Mouse (Mus musculus): ENCODE data around the gene Plpp7. TPM values are rescaled to one million over a fixed set of nuclear protein-coding genes. Genes with fewer than 3 reads are reported as not detected.

The Plpp7 gene
- 27.5 and 29.5 TPM in 2 replicates for polyA plus RNA-seq (2015; fragmentation: Nextera tagmentation; extraction: Ambion mirVana)

- peak within 1 kb of the TSS; percentile 82 for H3K27ac ChIP-seq (replicated peaks)
- peaks cover 26% of the 10 kb centered on the region for H3K4me1 ChIP-seq (replicated peaks)
- peaks cover 13% of the 10 kb centered on the region for H3K36me3 ChIP-seq
- peak within 1 kb of the TSS; percentile 73 for H3K9ac ChIP-seq
- H3K4me3 ChIP-seq = peak within 1 kb of the TSS; percentile 62
- H3K27me3 ChIP-seq = 0 out of 2 replicates have a peak, but pooled peaks cover 4% of the 10 kb centered on the region
- H3K4me2 ChIP-seq = peak within 1 kb of the TSS; percentile 86
- ATAC-seq (ENCODE audit: low FRiP score, low read depth) = peak; percentile 95
- 24% methylated on average over 22 of the region's 22 CpGs for WGBS
- H3K9me3 ChIP-seq = no peaks in the 10 kb centered on the region
Observed at GRCm38 (mm10) chr2:32095351-32096121, at the start of gene Plpp7. Gene Plpp7, plus strand, starts transcription at chr2:32095528.

GRCm38 (mm10) chr2:32046009-32046408 is 49.3 kb upstream of the Plpp7 start:
- Histone ChIP-seq H3K4me2 (no peak overlapping the region), H3K4me1 (replicated peaks) (no peaks in the 10 kb centered on the region), H3K36me3 (peaks cover 69% of the 10 kb centered on the region), H3K27me3 (no peaks in the 10 kb centered on the region), H3K9ac (no peak overlapping the region), H3K4me3 (no peak overlapping the region), H3K9me3 (no peaks in the 10 kb centered on the region), H3K27ac (replicated peaks) (no peak overlapping the region)
- no peak for ATAC-seq (ENCODE audit: low FRiP score, low read depth)
- WGBS = 90% methylated on average over 10 of the region's 10 CpGs

- no peaks in the 10 kb centered on the region for H3K4me1 ChIP-seq (replicated peaks)
- WGBS = 76% methylated on average over 10 of the region's 10 CpGs
- no peaks in the 10 kb centered on the region for H3K9me3 ChIP-seq
- H3K27me3 ChIP-seq = no peaks in the 10 kb centered on the region
- ATAC-seq (ENCODE audit: low FRiP score, low read depth) = no peak
- no peak overlapping the region for H3K27ac ChIP-seq (replicated peaks)
- H3K36me3 ChIP-seq = peaks cover 69% of the 10 kb centered on the region
- no peak overlapping the region for H3K4me3 ChIP-seq
- H3K9ac ChIP-seq = no peak overlapping the region
- H3K4me2 ChIP-seq = no peak overlapping the region
Observed at GRCm38 (mm10) chr2:32047323-32047722, 48.0 kb upstream of the Plpp7 start.

GRCm38 (mm10) chr2:32051791-32052190 is 43.5 kb upstream of the Plpp7 start:
- no peak overlapping the region for H3K4me3 ChIP-seq
- H3K9ac ChIP-seq = no peak overlapping the region
- H3K27me3 ChIP-seq = no peaks in the 10 kb centered on the region
- H3K27ac ChIP-seq (replicated peaks) = no peak overlapping the region
- WGBS = 88% methylated on average over 8 of the region's 8 CpGs
- ATAC-seq (ENCODE audit: low FRiP score, low read depth) = no peak
- no peak overlapping the region for H3K4me2 ChIP-seq
- H3K4me1 ChIP-seq (replicated peaks) = no peaks in the 10 kb centered on the region
- H3K36me3 ChIP-seq = peaks cover 46% of the 10 kb centered on the region
- no peaks in the 10 kb centered on the region for H3K9me3 ChIP-seq

GRCm38 (mm10) chr2:32052418-32052817 is 42.9 kb upstream of the Plpp7 start:
- Histone ChIP-seq H3K4me1 (replicated peaks) (no peaks in the 10 kb centered on the region), H3K27me3 (no peaks in the 10 kb centered on the region), H3K9me3 (no peaks in the 10 kb centered on the region), H3K36me3 (peaks cover 43% of the 10 kb centered on the region), H3K4me3 (no peak overlapping the region), H3K9ac (no peak overlapping the region), H3K4me2 (no peak overlapping the region), H3K27ac (replicated peaks) (no peak overlapping the region)
- ATAC-seq (ENCODE audit: low FRiP score, low read depth) = no peak
- WGBS = 93% methylated on average over 7 of the region's 7 CpGs

GRCm38 (mm10) chr2:32055357-32055965 is 39.9 kb upstream of the Plpp7 start:
- 48% methylated on average over 7 of the region's 7 CpGs for WGBS
- H3K9ac ChIP-seq = no peak overlapping the region
- ATAC-seq (ENCODE audit: low FRiP score, low read depth) = no peak
- H3K36me3 ChIP-seq = peaks cover 20% of the 10 kb centered on the region
- H3K4me3 ChIP-seq = no peak overlapping the region
- no peak overlapping the region for H3K27ac ChIP-seq (replicated peaks)
- no peak overlapping the region for H3K4me2 ChIP-seq
- H3K27me3 ChIP-seq = no peaks in the 10 kb centered on the region
- H3K9me3 ChIP-seq = no peaks in the 10 kb centered on the region
- H3K4me1 ChIP-seq (replicated peaks) = no peaks in the 10 kb centered on the region

GRCm38 (mm10) chr2:32056524-32056923 is 38.8 kb upstream of the Plpp7 start:
- WGBS = 88% methylated on average over 10 of the region's 10 CpGs
- Histone ChIP-seq H3K4me2 (no peak overlapping the region), H3K27ac (replicated peaks) (no peak overlapping the region), H3K4me3 (no peak overlapping the region), H3K9me3 (no peaks in the 10 kb centered on the region), H3K27me3 (no peaks in the 10 kb centered on the region), H3K36me3 (peaks cover 16% of the 10 kb centered on the region), H3K9ac (no peak overlapping the region), H3K4me1 (replicated peaks) (no peaks in the 10 kb centered on the region)
- ATAC-seq (ENCODE audit: low FRiP score, low read depth) = no peak

GRCm38 (mm10) chr2:32057360-32057759 is 38.0 kb upstream of the Plpp7 start:
- Histone ChIP-seq H3K4me3 (no peak overlapping the region), H3K36me3 (peaks cover 8% of the 10 kb centered on the region; the same call in 1 of the 2 replicates), H3K27me3 (no peaks in the 10 kb centered on the region), H3K4me1 (replicated peaks) (no peaks in the 10 kb centered on the region), H3K9ac (no peak overlapping the region), H3K27ac (replicated peaks) (no peak overlapping the region), H3K4me2 (no peak overlapping the region), H3K9me3 (no peaks in the 10 kb centered on the region)
- WGBS = 97% methylated on average over 2 of the region's 2 CpGs
- ATAC-seq (ENCODE audit: low FRiP score, low read depth) = no peak

- no peak for ATAC-seq (ENCODE audit: low FRiP score, low read depth)
- Histone ChIP-seq H3K27ac (replicated peaks) (no peak overlapping the region), H3K9ac (no peak overlapping the region), H3K36me3 (0 out of 2 replicates have a peak, but pooled peaks cover 5% of the 10 kb centered on the region), H3K4me3 (no peak overlapping the region), H3K9me3 (no peaks in the 10 kb centered on the region), H3K27me3 (no peaks in the 10 kb centered on the region), H3K4me2 (no peak overlapping the region), H3K4me1 (replicated peaks) (no peaks in the 10 kb centered on the region)
- 84% methylated on average over 4 of the region's 4 CpGs for WGBS
Observed at GRCm38 (mm10) chr2:32057794-32058193, 37.5 kb upstream of the Plpp7 start.

- Histone ChIP-seq H3K4me3 (no peak overlapping the region), H3K4me2 (no peak overlapping the region), H3K27me3 (no peaks in the 10 kb centered on the region), H3K9ac (no peak overlapping the region), H3K36me3 (0 out of 2 replicates have a peak, but pooled peaks cover 5% of the 10 kb centered on the region), H3K9me3 (no peaks in the 10 kb centered on the region), H3K27ac (replicated peaks) (no peak overlapping the region), H3K4me1 (replicated peaks) (no peaks in the 10 kb centered on the region)
- ATAC-seq (ENCODE audit: low FRiP score, low read depth) = no peak
- WGBS = 72% methylated on average over 9 of the region's 9 CpGs
Observed at GRCm38 (mm10) chr2:32058241-32058640, 37.1 kb upstream of the Plpp7 start.

- Histone ChIP-seq H3K4me1 (replicated peaks) (no peaks in the 10 kb centered on the region), H3K36me3 (0 out of 2 replicates have a peak, but pooled peaks cover 1% of the 10 kb centered on the region), H3K4me2 (no peak overlapping the region), H3K4me3 (no peak overlapping the region), H3K27ac (replicated peaks) (no peak overlapping the region), H3K27me3 (no peaks in the 10 kb centered on the region), H3K9ac (no peak overlapping the region), H3K9me3 (no peaks in the 10 kb centered on the region)
- WGBS = 44% methylated on average over 5 of the region's 5 CpGs
- no peak for ATAC-seq (ENCODE audit: low FRiP score, low read depth)
Observed at GRCm38 (mm10) chr2:32058716-32059115, 36.6 kb upstream of the Plpp7 start.

GRCm38 (mm10) chr2:32059613-32060012 is 35.7 kb upstream of the Plpp7 start:
- Histone ChIP-seq H3K27ac (replicated peaks) (no peak overlapping the region), H3K4me3 (no peak overlapping the region), H3K4me1 (replicated peaks) (0 out of 2 replicates have a peak, but pooled peaks cover under 1% of the 10 kb centered on the region), H3K27me3 (no peaks in the 10 kb centered on the region), H3K9me3 (no peaks in the 10 kb centered on the region), H3K9ac (no peak overlapping the region), H3K36me3 (no peaks in the 10 kb centered on the region), H3K4me2 (no peak overlapping the region)
- WGBS = 79% methylated on average over 6 of the region's 6 CpGs
- no peak for ATAC-seq (ENCODE audit: low FRiP score, low read depth)

Measured in hindbrain, embryonic 15.5 days (tissue).